Mouse (Mus musculus) ES-E14 (cell line): ENCODE results near the gene Prss28.

Experiments used
- CHD2 ChIP-seq: IDR thresholded peaks from 2 replicates; pipeline ENCODE4 v1.6.1; 2014; ENCODE audit warnings: mild to moderate bottlenecking, low read depth, low read length, inconsistent platforms
- HCFC1 ChIP-seq: IDR thresholded peaks from 2 replicates; pipeline ENCODE4 v1.6.1; 2012; ENCODE audit warnings: low read length, inconsistent platforms, borderline replicate concordance; ENCODE audit not compliant: insufficient read depth
- ZC3H11A ChIP-seq: IDR thresholded peaks from 2 replicates; pipeline ENCODE4 v1.6.1; 2012; ENCODE audit warnings: low read depth, mild to moderate bottlenecking, inconsistent platforms, low read length, borderline replicate concordance
- ZNF384 ChIP-seq: IDR thresholded peaks from 2 replicates; pipeline ENCODE4 v1.6.1; 2012; ENCODE audit warnings: low read depth, low read length, inconsistent platforms

- TF ChIP-seq ZC3H11A (no peak), HCFC1 (no peak), CHD2 (no peak), ZNF384 (no peak)
Observed at GRCm38 (mm10) chr17:25282133-25282532, 26.3 kb upstream of the Prss28 start.
